Mouse (Mus musculus): ENCODE results near the gene Bcar3. TPM values are rescaled to one million over a fixed set of nuclear protein-coding genes. Genes with fewer than 3 reads are reported as not detected.

Gene Bcar3
- total and polyA plus RNA-seq, 3 experiments = 47.4 to 61.2 (median 52.0) TPM

GRCm38 (mm10) chr3:122520875-122521274 lies 226.9 kb downstream of the Bcar3 start:
- Histone ChIP-seq H3K4me2 (ENCODE audit: insufficient read depth, low read depth, poor library complexity, severe bottlenecking) (no peak overlapping the region), H3K27me3 (replicated peaks) (no peaks in the 10 kb centered on the region), H3K9ac (ENCODE audit: insufficient read depth, low read depth) (no peak overlapping the region), H3K9me3 (replicated peaks; ENCODE audit: low read length) (no peaks in the 10 kb centered on the region), H3K4me3 (replicated peaks in 1 of 3; ENCODE audit: low read depth in 2 of 3, low read length in 2 of 3, poor library complexity in 1 of 3) (no peak overlapping the region), H3K79me2 (replicated peaks; ENCODE audit: control insufficient read depth, extremely low read depth, insufficient read depth, poor library complexity, severe bottlenecking) (no peaks in the 10 kb centered on the region), H3K27ac (ENCODE audit: insufficient read depth, low read depth) (peak overlapping the region; percentile 51), H3K36me3 (replicated peaks in 1 of 2; ENCODE audit: control insufficient read depth in 1 of 2, insufficient read depth in 1 of 2, low read length in 1 of 2) (peaks cover 81 to 99% of the 10 kb centered on the region in 2 experiments), H3K4me1 (ENCODE audit: control insufficient read depth in 1 of 2, insufficient read depth in 2 of 2) (peaks cover 12 to 32% of the 10 kb centered on the region in 2 experiments; a peak in 3 of 4 replicates)
- TF ChIP-seq MAZ (IDR thresholded peaks at IDR 0.05; ENCODE audit: low read depth, low read length) (no peak), E2F4 (IDR thresholded peaks at IDR 0.05; ENCODE audit: insufficient replicate concordance, low read depth, low read length) (no peak), CHD2 (IDR thresholded peaks at IDR 0.05; ENCODE audit: low read length) (no peak), NRF1 (IDR thresholded peaks at IDR 0.05; ENCODE audit: low read depth, low read length) (no peak), POLR2A (IDR thresholded peaks at IDR 0.05; ENCODE audit: low read depth, low read length) (0 out of 2 replicates have a peak, but pooled peaks have one; percentile 23), TBP (conservative IDR thresholded peaks at IDR 0.05; ENCODE audit: low read depth, low read length) (0 out of 2 replicates have a peak, but pooled peaks have one; percentile 11), USF1 (IDR thresholded peaks at IDR 0.05; ENCODE audit: low read depth, low read length) (no peak), NELFE (IDR thresholded peaks at IDR 0.05; ENCODE audit: low read depth, low read length) (no peak), MXI1 (IDR thresholded peaks at IDR 0.05; ENCODE audit: low read depth, low read length) (no peak), HCFC1 (IDR thresholded peaks at IDR 0.05; ENCODE audit: low read depth, low read length) (no peak), MYC (IDR thresholded peaks at IDR 0.05; ENCODE audit: low read depth, low read length) (no peak), GABPA (IDR thresholded peaks at IDR 0.05; ENCODE audit: insufficient replicate concordance, low read depth, low read length) (no peak), ELF1 (IDR thresholded peaks at IDR 0.05; ENCODE audit: low read depth, low read length) (peak; percentile 53; the same call in 1 of the 2 replicates), RAD21 (IDR thresholded peaks at IDR 0.05; ENCODE audit: low read depth, low read length) (no peak), BHLHE40 (IDR thresholded peaks at IDR 0.05; ENCODE audit: low read depth, low read length) (no peak), TCF12 (IDR thresholded peaks at IDR 0.05; ENCODE audit: low read depth, low read length) (no peak), EP300 (IDR thresholded peaks at IDR 0.05; ENCODE audit: low read length) (peak; percentile 11; the same call in 1 of the 2 replicates), KAT2A (IDR thresholded peaks at IDR 0.05; ENCODE audit: insufficient replicate concordance, low read length) (no peak)
- peak; percentile 57 for DNase-seq (ENCODE audit: extremely low read depth)
- dilution Hi-C loops (cut with MboI; ENCODE audit: extremely low pct_ligation_motif_present, extremely low pct_unique_long_range_greater_than_20kb, low sequenced_read_pairs) = no loop called here
- in situ Hi-C loops (cut with MboI; ENCODE audit: low pct_ligation_motif_present, low pct_unique_long_range_greater_than_20kb, low sequenced_read_pairs) = loop anchor here (10.0 kb wide), 1 partner anchor 94 kb away; the partner anchor contains the start of gene Fnbp1l

- Histone ChIP-seq H3K4me2 (ENCODE audit: insufficient read depth, low read depth, poor library complexity, severe bottlenecking) (no peak overlapping the region), H3K9ac (ENCODE audit: insufficient read depth, low read depth) (no peak overlapping the region), H3K27ac (ENCODE audit: insufficient read depth, low read depth) (peak overlapping the region; percentile 51), H3K36me3 (replicated peaks in 1 of 2; ENCODE audit: control insufficient read depth in 1 of 2, insufficient read depth in 1 of 2, low read length in 1 of 2) (peaks cover 81 to 99% of the 10 kb centered on the region in 2 experiments), H3K4me1 (ENCODE audit: control insufficient read depth in 1 of 2, insufficient read depth in 2 of 2) (peaks cover 12 to 32% of the 10 kb centered on the region in 2 experiments; a peak in 3 of 4 replicates), H3K4me3 (replicated peaks in 1 of 3; ENCODE audit: low read depth in 2 of 3, low read length in 2 of 3, poor library complexity in 1 of 3) (no peak overlapping the region), H3K9me3 (replicated peaks; ENCODE audit: low read length) (no peaks in the 10 kb centered on the region), H3K27me3 (replicated peaks) (no peaks in the 10 kb centered on the region), H3K79me2 (replicated peaks; ENCODE audit: control insufficient read depth, extremely low read depth, insufficient read depth, poor library complexity, severe bottlenecking) (no peaks in the 10 kb centered on the region)
- DNase-seq (ENCODE audit: extremely low read depth) = peak; percentile 55
- dilution Hi-C loops (cut with MboI; ENCODE audit: extremely low pct_ligation_motif_present, extremely low pct_unique_long_range_greater_than_20kb, low sequenced_read_pairs) (no loop called here), in situ Hi-C loops (cut with MboI; ENCODE audit: low pct_ligation_motif_present, low pct_unique_long_range_greater_than_20kb, low sequenced_read_pairs) (loop anchor here (10.0 kb wide), 1 partner anchor 94 kb away; the partner anchor contains the start of gene Fnbp1l)
- TF ChIP-seq TCF12 (IDR thresholded peaks at IDR 0.05; ENCODE audit: low read depth, low read length) (no peak), BHLHE40 (IDR thresholded peaks at IDR 0.05; ENCODE audit: low read depth, low read length) (0 out of 2 replicates have a peak, but pooled peaks have one; percentile 9)
Observed at GRCm38 (mm10) chr3:122521294-122521693, 227.4 kb downstream of the Bcar3 start.
